Mouse (Mus musculus) forebrain, embryonic 11.5 days (tissue): ENCODE data around the gene Cdx2. TPM values are rescaled to one million over a fixed set of nuclear protein-coding genes. Genes with fewer than 3 reads are reported as not detected.

Source experiments
- ATAC-seq: fragments of 200-750 bp; cut with Nextera tagmentation; replicated peaks from 2 replicates; pipeline ENCODE4 v1.8.0; 2017; ENCODE audit warnings: moderate TSS enrichment; ENCODE audit not compliant: low FRiP score
- DNase-seq: peaks from one replicate; pipeline ENCODE4 v3.0.0-alpha.2; 2017; ENCODE audit warnings: low spot score
- H3K27ac ChIP-seq: fragments of 300-500 bp; sonication (generic); 2 replicates; pipeline ENCODE4 v1.5.1; 2014; ENCODE audit warnings: low read depth, low read length
- H3K27me3 ChIP-seq: fragments of 300-500 bp; sonication (generic); 2 replicates; pipeline ENCODE4 v1.6.1; 2014; ENCODE audit warnings: mild to moderate bottlenecking, low read length, mixed read lengths; ENCODE audit not compliant: control insufficient read depth, insufficient read depth
- H3K36me3 ChIP-seq: fragments of 300-500 bp; sonication (generic); 2 replicates; pipeline ENCODE4 v1.6.1; 2014; ENCODE audit warnings: mild to moderate bottlenecking, low read length, moderate library complexity, mixed read lengths; ENCODE audit not compliant: control insufficient read depth, insufficient read depth
- H3K4me1 ChIP-seq: fragments of 300-500 bp; sonication (generic); replicated peaks from 2 replicates; pipeline ENCODE4 v1.6.1; 2014; ENCODE audit warnings: low read length, mixed read lengths; ENCODE audit not compliant: control insufficient read depth, insufficient read depth
- H3K4me2 ChIP-seq: fragments of 300-500 bp; sonication (generic); 2 replicates; pipeline ENCODE4 v1.6.1; 2014; ENCODE audit warnings: low read depth, mild to moderate bottlenecking, low read length, moderate library complexity, mixed read lengths; ENCODE audit not compliant: severe bottlenecking
- H3K4me3 ChIP-seq: fragments of 300-500 bp; sonication (generic); 2 replicates; pipeline ENCODE4 v1.5.1; 2014; ENCODE audit warnings: low read depth, low read length
- H3K9ac ChIP-seq: fragments of 300-500 bp; sonication (generic); 2 replicates; pipeline ENCODE4 v1.6.1; 2014; ENCODE audit warnings: low read length
- H3K9me3 ChIP-seq: fragments of 300-500 bp; sonication (generic); 2 replicates; pipeline ENCODE4 v1.6.1; 2016; ENCODE audit warnings: low read length, mixed read lengths; ENCODE audit not compliant: control insufficient read depth
- WGBS: fragments of 180-500 bp; shearing (Covaris S2); extraction: QIAGEN DNeasy Blood & Tissue Kit; methylation state at CpG from one replicate; pipeline ENCODE4 v1.1.7; 2014; 5-methylcytosine and 5-hydroxymethylcytosine counted together
- polyA plus RNA-seq: library from polyadenylated mRNA; unstranded; fragments of >200 nt; fragmentation: Nextera tagmentation; extraction: Ambion mirVana; gene quantifications from 2 replicates; pipeline ENCODE4 v1.2.1, GENCODE M21; 2014

Gene Cdx2
- polyA plus RNA-seq, 1 experiment from 2014 or later: not detected

DNA sequence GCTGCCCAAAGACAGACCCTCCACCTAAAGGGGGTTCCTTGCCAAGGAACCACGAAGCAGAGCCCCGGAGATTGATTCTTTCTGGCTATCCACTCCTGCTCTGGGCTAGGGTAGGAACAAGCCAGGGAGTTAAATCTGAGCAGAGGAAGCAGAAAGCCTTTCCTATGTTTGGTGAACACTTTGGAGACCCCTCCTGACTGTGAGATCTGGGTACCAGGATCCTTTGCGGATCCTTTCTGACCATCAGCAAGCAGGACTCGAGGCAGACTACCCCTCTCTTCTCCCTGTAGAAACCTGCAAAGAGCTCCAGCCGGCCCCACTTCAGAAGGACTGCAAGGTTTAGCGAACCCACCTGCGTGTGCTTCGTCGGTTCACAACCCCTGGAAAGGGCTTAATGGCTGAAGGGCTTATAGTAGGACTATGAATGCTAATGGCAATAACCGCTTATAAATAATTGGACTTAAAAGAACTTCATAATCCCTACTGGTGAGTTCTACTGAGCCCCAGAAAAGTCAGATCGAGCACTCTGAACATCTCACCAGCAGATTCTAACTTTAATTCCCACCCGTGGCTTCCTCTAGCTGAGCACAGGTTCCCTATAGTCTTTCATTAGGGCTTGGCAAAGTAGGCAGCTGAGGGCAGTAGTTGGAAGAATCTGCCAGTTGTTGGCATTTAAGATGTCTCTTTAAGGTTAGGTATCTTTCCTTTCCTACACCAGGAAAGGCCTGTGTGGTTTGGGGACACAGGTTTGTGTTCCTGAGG is 34.8 kb downstream of the Cdx2 start:
- no peak overlapping the region for H3K27ac ChIP-seq
- H3K4me1 ChIP-seq: no peaks in the 10 kb centered on the region
- ATAC-seq (no peak), DNase-seq (peak; percentile 53)
- no peak overlapping the region for H3K9ac ChIP-seq
- no peak overlapping the region for H3K4me2 ChIP-seq
- H3K9me3 ChIP-seq: no peaks in the 10 kb centered on the region
- no peak overlapping the region for H3K4me3 ChIP-seq
- WGBS: under 1% methylated on average over 12 of the region's 12 CpGs
- H3K27me3 ChIP-seq: peaks cover 94% of the 10 kb centered on the region
- H3K36me3 ChIP-seq: no peaks in the 10 kb centered on the region

DNA sequence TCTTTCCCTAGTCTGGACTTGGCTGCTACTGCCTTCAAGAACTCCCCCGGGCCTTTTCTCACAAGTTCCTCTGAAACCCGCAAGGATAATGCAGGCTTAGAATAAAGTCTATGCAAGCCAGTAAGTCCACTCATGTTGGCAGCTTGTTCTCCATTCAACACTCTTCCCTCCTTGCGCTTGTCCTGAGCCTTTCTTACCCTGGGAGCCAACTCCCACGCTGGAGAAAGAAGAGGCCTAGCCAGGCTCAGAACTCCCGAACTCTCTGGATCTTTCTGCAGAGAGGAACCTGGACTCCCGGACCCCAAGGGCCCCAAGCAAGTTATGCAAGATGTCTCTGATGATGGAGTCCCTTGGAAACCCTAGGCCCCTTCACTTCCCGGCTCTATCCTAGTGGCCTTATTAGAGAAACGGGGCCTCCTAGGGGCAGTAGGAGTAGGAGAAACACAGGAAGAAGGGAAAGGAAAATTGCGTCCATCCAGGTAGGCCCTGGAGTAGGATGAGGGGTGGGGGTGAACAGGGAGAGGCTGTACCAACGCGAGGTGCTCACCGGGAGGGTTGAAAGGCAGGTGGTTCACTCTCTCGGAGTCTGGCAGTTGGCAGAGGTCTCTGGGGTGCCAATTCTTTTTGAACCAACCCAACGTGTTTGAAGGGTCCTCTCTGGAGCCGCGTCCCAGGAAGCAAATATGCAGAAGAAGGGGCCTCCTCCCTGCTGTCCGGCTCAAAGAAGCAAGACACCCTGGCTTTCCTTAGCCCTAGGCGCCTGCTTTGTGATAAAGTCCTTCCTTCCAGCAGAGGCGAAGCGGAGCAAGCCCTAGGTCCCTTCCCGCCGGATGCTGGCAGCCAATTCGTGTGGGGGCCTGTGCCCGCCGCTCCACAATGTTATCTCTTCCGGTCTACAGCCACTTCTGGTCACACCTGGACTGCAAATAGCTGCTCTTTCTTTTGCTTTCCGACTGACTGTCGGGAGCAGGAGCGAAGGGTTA is 36.1 kb downstream of the Cdx2 start:
- H3K36me3 ChIP-seq: no peaks in the 10 kb centered on the region
- H3K4me1 ChIP-seq: no peaks in the 10 kb centered on the region
- no peaks in the 10 kb centered on the region for H3K9me3 ChIP-seq
- no peak overlapping the region for H3K4me3 ChIP-seq
- DNase-seq (no peak), ATAC-seq (no peak)
- WGBS: 2% methylated on average over 29 of the region's 29 CpGs
- H3K27me3 ChIP-seq: peaks cover 94% of the 10 kb centered on the region
- no peak overlapping the region for H3K4me2 ChIP-seq
- no peak overlapping the region for H3K9ac ChIP-seq
- H3K27ac ChIP-seq: no peak overlapping the region

DNA sequence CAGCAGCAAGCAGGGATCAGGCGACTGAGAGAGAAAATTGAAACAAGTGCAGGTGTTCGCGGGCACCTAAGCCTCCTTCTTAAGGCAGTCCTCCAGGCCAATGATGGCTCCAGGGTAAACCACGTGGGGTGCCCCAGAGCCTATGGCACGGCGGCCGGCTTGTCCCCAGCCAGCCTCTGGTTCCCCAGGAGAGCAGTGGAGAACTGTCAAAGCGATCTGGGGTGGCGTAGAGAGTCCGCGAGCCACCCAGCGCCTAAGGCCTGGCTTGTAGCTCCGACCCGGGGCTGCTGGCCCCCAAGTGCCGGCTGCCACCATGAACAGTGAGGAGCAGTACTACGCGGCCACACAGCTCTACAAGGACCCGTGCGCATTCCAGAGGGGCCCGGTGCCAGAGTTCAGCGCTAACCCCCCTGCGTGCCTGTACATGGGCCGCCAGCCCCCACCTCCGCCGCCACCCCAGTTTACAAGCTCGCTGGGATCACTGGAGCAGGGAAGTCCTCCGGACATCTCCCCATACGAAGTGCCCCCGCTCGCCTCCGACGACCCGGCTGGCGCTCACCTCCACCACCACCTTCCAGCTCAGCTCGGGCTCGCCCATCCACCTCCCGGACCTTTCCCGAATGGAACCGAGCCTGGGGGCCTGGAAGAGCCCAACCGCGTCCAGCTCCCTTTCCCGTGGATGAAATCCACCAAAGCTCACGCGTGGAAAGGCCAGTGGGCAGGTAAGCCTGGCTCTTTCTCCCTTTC is 37.0 kb downstream of the Cdx2 start, which contains the start of gene Pdx1:
TSS of gene Pdx1 (plus strand) at position 34 of the 747 bp plus-strand sequence.
- H3K4me1 ChIP-seq: no peaks in the 10 kb centered on the region
- H3K4me2 ChIP-seq: no peak within 1 kb of the TSS
- no peak within 1 kb of the TSS for H3K27ac ChIP-seq
- H3K27me3 ChIP-seq: peaks cover 93% of the 10 kb centered on the region
- no peak within 1 kb of the TSS for H3K9ac ChIP-seq
- H3K9me3 ChIP-seq: no peaks in the 10 kb centered on the region
- H3K36me3 ChIP-seq: no peaks in the 10 kb centered on the region
- no peak within 1 kb of the TSS for H3K4me3 ChIP-seq
- DNase-seq: peak; percentile 63
- 0 out of 2 replicates have a peak, but pooled peaks have one; percentile 53 for ATAC-seq
- under 1% methylated on average over 44 of the region's 44 CpGs for WGBS

- no peaks in the 10 kb centered on the region for H3K36me3 ChIP-seq
- H3K27me3 ChIP-seq: peaks cover 86% of the 10 kb centered on the region
- DNase-seq (no peak), ATAC-seq (no peak)
- H3K4me3 ChIP-seq: no peak overlapping the region
- H3K9me3 ChIP-seq: no peaks in the 10 kb centered on the region
- H3K9ac ChIP-seq: no peak overlapping the region
- no peaks in the 10 kb centered on the region for H3K4me1 ChIP-seq
- H3K27ac ChIP-seq: no peak overlapping the region
- 5% methylated on average over 6 of the region's 6 CpGs for WGBS
- H3K4me2 ChIP-seq: no peak overlapping the region
Observed at GRCm38 (mm10) chr5:147269371-147269770, 37.7 kb downstream of the Cdx2 start.

DNA sequence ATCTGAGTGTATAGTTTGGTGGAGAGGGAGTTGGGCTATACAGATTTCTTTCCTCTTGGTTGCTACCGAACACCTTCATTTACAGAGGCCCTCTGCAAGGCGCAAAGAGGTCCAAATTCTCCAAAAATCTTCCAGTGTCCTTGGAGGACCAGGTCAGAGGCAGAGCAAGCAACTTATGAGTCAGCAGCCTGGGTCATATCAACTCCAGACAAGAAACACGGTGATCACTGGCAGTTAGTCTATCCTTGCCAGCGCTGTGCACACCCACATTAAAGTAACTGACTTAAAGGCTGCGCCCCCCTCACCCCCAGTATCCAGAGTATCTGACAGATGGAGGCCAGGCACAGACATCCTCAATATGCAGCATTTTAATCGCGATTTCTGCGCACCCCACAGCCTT is 38.3 kb downstream of the Cdx2 start:
- Histone ChIP-seq H3K4me3 (no peak overlapping the region), H3K4me2 (no peak overlapping the region), H3K27ac (no peak overlapping the region), H3K36me3 (no peaks in the 10 kb centered on the region), H3K9me3 (no peaks in the 10 kb centered on the region), H3K9ac (no peak overlapping the region), H3K4me1 (no peaks in the 10 kb centered on the region), H3K27me3 (peaks cover 81% of the 10 kb centered on the region)
- WGBS: 3% methylated on average over 8 of the region's 8 CpGs
- ATAC-seq: no peak
- DNase-seq: no peak

GRCm38 (mm10) chr5:147267434-147267833 is 39.6 kb downstream of the Cdx2 start:
- H3K4me2 ChIP-seq: no peak overlapping the region
- H3K9me3 ChIP-seq: no peaks in the 10 kb centered on the region
- H3K27ac ChIP-seq: no peak overlapping the region
- no peak for DNase-seq
- H3K27me3 ChIP-seq: peaks cover 70% of the 10 kb centered on the region
- no peaks in the 10 kb centered on the region for H3K4me1 ChIP-seq
- H3K36me3 ChIP-seq: no peaks in the 10 kb centered on the region
- no peak overlapping the region for H3K9ac ChIP-seq
- WGBS: 8% methylated on average over 6 of the region's 6 CpGs
- ATAC-seq: no peak
- no peak overlapping the region for H3K4me3 ChIP-seq

- ATAC-seq (no peak), DNase-seq (no peak)
- Histone ChIP-seq H3K4me3 (no peak overlapping the region), H3K9me3 (no peaks in the 10 kb centered on the region), H3K9ac (no peak overlapping the region), H3K4me2 (no peak overlapping the region), H3K27me3 (peaks cover 37% of the 10 kb centered on the region), H3K27ac (no peak overlapping the region), H3K4me1 (no peaks in the 10 kb centered on the region), H3K36me3 (no peaks in the 10 kb centered on the region)
- WGBS: 56% methylated on average over 4 of the region's 4 CpGs
Observed at GRCm38 (mm10) chr5:147263945-147264344, 43.1 kb downstream of the Cdx2 start.

DNA sequence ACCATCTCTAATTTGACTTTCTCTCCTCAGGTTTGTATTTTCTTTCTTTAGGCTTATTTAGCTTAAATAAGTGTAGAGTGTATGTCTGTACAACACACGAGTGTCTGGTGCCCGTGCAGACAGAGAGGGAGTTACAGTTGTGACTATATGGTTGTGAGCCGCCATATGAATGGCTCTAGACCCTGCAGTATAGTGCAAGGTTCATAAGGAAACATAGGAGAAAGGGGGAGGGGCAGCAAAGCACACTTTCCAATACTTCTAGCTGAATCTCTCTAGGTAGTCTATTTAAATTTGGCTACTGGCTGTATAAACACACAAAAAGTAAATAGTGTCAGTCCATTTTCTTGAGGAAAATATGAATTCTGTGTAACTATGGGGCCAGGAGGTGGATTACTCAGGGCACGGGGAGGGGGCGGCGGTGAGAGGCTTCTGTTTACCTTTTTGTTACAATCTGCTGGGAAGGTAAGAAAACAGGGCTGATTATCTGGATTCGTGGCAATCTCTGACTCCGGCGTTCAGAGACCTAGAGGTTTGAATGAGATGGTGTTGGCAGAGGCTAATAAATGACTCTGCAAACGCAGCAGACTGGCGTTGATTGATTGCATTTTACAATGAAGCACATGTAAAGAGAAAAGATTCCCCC is 45.0 kb downstream of the Cdx2 start:
- H3K27ac ChIP-seq: no peak overlapping the region
- no peak overlapping the region for H3K4me3 ChIP-seq
- WGBS: 65% methylated on average over 11 of the region's 11 CpGs
- DNase-seq (no peak), ATAC-seq (no peak)
- no peaks in the 10 kb centered on the region for H3K9me3 ChIP-seq
- peaks cover 19% of the 10 kb centered on the region for H3K27me3 ChIP-seq
- no peaks in the 10 kb centered on the region for H3K36me3 ChIP-seq
- H3K4me1 ChIP-seq: no peaks in the 10 kb centered on the region
- H3K4me2 ChIP-seq: no peak overlapping the region
- H3K9ac ChIP-seq: no peak overlapping the region
